Mouse (Mus musculus) ES-E14 (cell line): ENCODE measurements around the gene Dab2. TPM values are rescaled to one million over a fixed set of nuclear protein-coding genes. Genes with fewer than 3 reads are reported as not detected.

Experiments
- DNase-seq: peaks from one replicate; pipeline ENCODE4 v3.0.0-alpha.2; 2013; ENCODE audit warnings: low read depth, low spot score
- H3K27ac ChIP-seq: 2 replicates; pipeline ENCODE4 v1.5.1; 2012; ENCODE audit warnings: low read depth, mild to moderate bottlenecking, low read length, moderate library complexity, mixed read lengths; ENCODE audit not compliant: poor library complexity, insufficient read depth, severe bottlenecking
- H3K36me3 ChIP-seq: 2 replicates; pipeline ENCODE4 v1.6.1; 2012; ENCODE audit warnings: mild to moderate bottlenecking, low read length, moderate library complexity, mixed read lengths; ENCODE audit not compliant: control insufficient read depth, poor library complexity, insufficient read depth, severe bottlenecking
- H3K4me1 ChIP-seq, 2 experiments: fragments of 150-350 bp in 1 of 2; sonication (generic) in 1 of 2; 2 replicates each; pipeline ENCODE4 v1.6.1; 2012; ENCODE audit warnings: low read length in 2 of 2, mild to moderate bottlenecking in 1 of 2, mixed read lengths in 1 of 2; ENCODE audit not compliant: control insufficient read depth in 2 of 2, insufficient read depth in 2 of 2, poor library complexity in 1 of 2
- H3K4me3 ChIP-seq, 2 experiments: fragments of 150-350 bp in 1 of 2; sonication (generic) in 1 of 2; 2 replicates each; pipeline ENCODE4 v1.5.1; 2012; ENCODE audit warnings: low read length in 2 of 2, low read depth in 1 of 2, mild to moderate bottlenecking in 1 of 2, mixed read lengths in 1 of 2; ENCODE audit not compliant: insufficient read depth in 1 of 2, poor library complexity in 1 of 2, severe bottlenecking in 1 of 2
- H3K9ac ChIP-seq: 2 replicates; pipeline ENCODE4 v1.6.1; 2012; ENCODE audit warnings: low read depth, mild to moderate bottlenecking, low read length, mixed read lengths; ENCODE audit not compliant: poor library complexity, insufficient read depth, severe bottlenecking
- H3K9me3 ChIP-seq: fragments of 150-350 bp; sonication (generic); 2 replicates; pipeline ENCODE4 v1.6.1; 2012; ENCODE audit warnings: low read depth, mild to moderate bottlenecking, low read length; ENCODE audit not compliant: control insufficient read depth, insufficient read depth
- CHD2 ChIP-seq: IDR thresholded peaks from 2 replicates; pipeline ENCODE4 v1.6.1; 2014; ENCODE audit warnings: mild to moderate bottlenecking, low read depth, low read length, inconsistent platforms
- HCFC1 ChIP-seq: IDR thresholded peaks from 2 replicates; pipeline ENCODE4 v1.6.1; 2012; ENCODE audit warnings: low read length, inconsistent platforms, borderline replicate concordance; ENCODE audit not compliant: insufficient read depth
- MAFK ChIP-seq: IDR thresholded peaks from 2 replicates; pipeline ENCODE4 v1.6.1; 2014; ENCODE audit warnings: mild to moderate bottlenecking, low read depth, low read length, inconsistent platforms; ENCODE audit not compliant: insufficient read depth
- ZC3H11A ChIP-seq: IDR thresholded peaks from 2 replicates; pipeline ENCODE4 v1.6.1; 2012; ENCODE audit warnings: low read depth, mild to moderate bottlenecking, inconsistent platforms, low read length, borderline replicate concordance
- ZNF384 ChIP-seq: IDR thresholded peaks from 2 replicates; pipeline ENCODE4 v1.6.1; 2012; ENCODE audit warnings: low read depth, low read length, inconsistent platforms
- in situ Hi-C, 2 experiments: fragments of 600-800 bp; cut with MboI; formaldehyde crosslinking; loops; one replicate each; pipeline ENCODE4 v1.15.1; 2025; ENCODE audit warnings: low sequenced_read_pairs in 2 of 2, inconsistent platforms in 1 of 2; ENCODE audit not compliant: unreplicated experiment in 2 of 2
- total RNA-seq: library from RNA; depleted of rRNA; stranded (reverse); fragments of 300-350 nt; gene quantifications from 2 replicates; pipeline ENCODE4 v1.2.3, GENCODE M21; 2012

Dab2 gene
- total RNA-seq, 1 experiment, result 11.5 TPM

- no peak overlapping the region for H3K27ac ChIP-seq
- no peaks in the 10 kb centered on the region for H3K4me1 ChIP-seq
- no peaks in the 10 kb centered on the region for H3K9me3 ChIP-seq
- in situ Hi-C loops, result no loop called here
- DNase-seq, result no peak
- no peak for TF ChIP-seq ZNF384
- TF ChIP-seq ZC3H11A, result no peak
- no peak for TF ChIP-seq HCFC1
- TF ChIP-seq MAFK, result no peak
- TF ChIP-seq CHD2, result no peak
- H3K9ac ChIP-seq, result no peak overlapping the region
- no peak overlapping the region for H3K4me3 ChIP-seq
- H3K36me3 ChIP-seq, result no peaks in the 10 kb centered on the region
Observed at GRCm38 (mm10) chr15:6353901-6354300, 54.3 kb downstream of the Dab2 start.

GRCm38 (mm10) chr15:6359859-6360258 is 60.3 kb downstream of the Dab2 start:
- Histone ChIP-seq H3K27ac (no peak overlapping the region), H3K9me3 (no peaks in the 10 kb centered on the region), H3K4me3 (no peak overlapping the region), H3K9ac (no peak overlapping the region), H3K4me1 (no peaks in the 10 kb centered on the region), H3K36me3 (no peaks in the 10 kb centered on the region)
- in situ Hi-C loops, result no loop called here
- TF ChIP-seq HCFC1 (no peak), MAFK (no peak), CHD2 (no peak), ZC3H11A (no peak)
- DNase-seq, result no peak

GRCm38 (mm10) chr15:6369974-6370373 is 70.4 kb downstream of the Dab2 start:
- in situ Hi-C loops, result no loop called here
- no peak overlapping the region for H3K27ac ChIP-seq
- no peak for DNase-seq

GRCm38 (mm10) chr15:6371486-6371885 is 71.9 kb downstream of the Dab2 start:
- H3K36me3 ChIP-seq, result no peaks in the 10 kb centered on the region
- H3K9ac ChIP-seq, result no peak overlapping the region
- in situ Hi-C loops, result no loop called here
- DNase-seq, result no peak
- no peaks in the 10 kb centered on the region for H3K4me1 ChIP-seq
- H3K9me3 ChIP-seq, result no peaks in the 10 kb centered on the region
- no peak overlapping the region for H3K4me3 ChIP-seq
- TF ChIP-seq CHD2 (no peak), MAFK (no peak), HCFC1 (no peak), ZC3H11A (no peak), ZNF384 (no peak)
- H3K27ac ChIP-seq, result no peak overlapping the region

More at GRCm38 (mm10) chr15:6369974-6370373, 70.4 kb downstream of the Dab2 start:
- no peaks in the 10 kb centered on the region for H3K9me3 ChIP-seq
- H3K4me3 ChIP-seq, result no peak overlapping the region
- TF ChIP-seq MAFK, result no peak
- no peak for TF ChIP-seq HCFC1
- TF ChIP-seq ZNF384, result no peak
- TF ChIP-seq ZC3H11A, result no peak
- TF ChIP-seq CHD2, result no peak
- no peak overlapping the region for H3K9ac ChIP-seq
- no peaks in the 10 kb centered on the region for H3K4me1 ChIP-seq
- no peaks in the 10 kb centered on the region for H3K36me3 ChIP-seq

GRCm38 (mm10) chr15:6375016-6375415 is 75.4 kb downstream of the Dab2 start:
- TF ChIP-seq HCFC1 (no peak), MAFK (no peak), ZNF384 (no peak), CHD2 (no peak)
- Histone ChIP-seq H3K9ac (no peak overlapping the region), H3K4me3 (no peak overlapping the region), H3K27ac (no peak overlapping the region), H3K36me3 (no peaks in the 10 kb centered on the region), H3K4me1 (no peaks in the 10 kb centered on the region), H3K9me3 (no peaks in the 10 kb centered on the region)
- in situ Hi-C loops, result no loop called here
- no peak for DNase-seq
